Mouse (Mus musculus) heart, embryonic 12.5 days (tissue): Measurements from ENCODE around the gene Cables2. TPM values are rescaled to one million over a fixed set of nuclear protein-coding genes. Genes with fewer than 3 reads are reported as not detected.
A peak's percentile ranks its signal among the peaks of the same experiment; 100 is the strongest.

Experiments
- ATAC-seq: fragments of 200-750 bp; cut with Nextera tagmentation; 2 replicates; pipeline ENCODE4 v1.8.0; 2017; ENCODE audit warnings: moderate TSS enrichment, moderate library complexity; ENCODE audit not compliant: insufficient number of reproducible peaks, low FRiP score
- H3K27ac ChIP-seq: fragments of 300-500 bp; sonication (generic); 2 replicates; pipeline ENCODE4 v1.5.1; 2016; ENCODE audit warnings: mild to moderate bottlenecking, moderate library complexity; ENCODE audit not compliant: poor library complexity, severe bottlenecking
- H3K27me3 ChIP-seq: fragments of 300-500 bp; sonication (generic); replicated peaks from 2 replicates; pipeline ENCODE4 v1.6.1; 2016; ENCODE audit warnings: mild to moderate bottlenecking, moderate library complexity
- H3K36me3 ChIP-seq: fragments of 300-500 bp; sonication (generic); 2 replicates; pipeline ENCODE4 v1.6.1; 2016; ENCODE audit warnings: mild to moderate bottlenecking, moderate library complexity
- H3K4me1 ChIP-seq: fragments of 300-500 bp; sonication (generic); replicated peaks from 2 replicates; pipeline ENCODE4 v1.6.1; 2016; ENCODE audit warnings: mild to moderate bottlenecking
- H3K4me2 ChIP-seq: fragments of 300-500 bp; sonication (generic); 2 replicates; pipeline ENCODE4 v1.6.1; 2016; ENCODE audit warnings: mild to moderate bottlenecking, moderate library complexity
- H3K4me3 ChIP-seq: fragments of 300-500 bp; sonication (generic); 2 replicates; pipeline ENCODE4 v1.5.1; 2016; ENCODE audit warnings: mild to moderate bottlenecking
- H3K9ac ChIP-seq: fragments of 300-500 bp; sonication (generic); 2 replicates; pipeline ENCODE4 v1.6.1; 2016; ENCODE audit warnings: mild to moderate bottlenecking, moderate library complexity
- H3K9me3 ChIP-seq: fragments of 300-500 bp; sonication (generic); replicated peaks from 2 replicates; pipeline ENCODE4 v1.6.1; 2016; ENCODE audit warnings: mild to moderate bottlenecking, moderate library complexity
- WGBS: fragments of 180-500 bp; shearing (Covaris S2); methylation state at CpG from one replicate; pipeline ENCODE4 v1.1.7; 2016; 5-methylcytosine and 5-hydroxymethylcytosine counted together
- polyA plus RNA-seq: library from polyadenylated mRNA; unstranded; fragments of >200 nt; fragmentation: Nextera tagmentation; extraction: Ambion mirVana; gene quantifications from 2 replicates; pipeline ENCODE4 v1.2.1, GENCODE M21; 2016

The Cables2 gene
- polyA plus RNA-seq, 1 experiment from 2014 or later, result 15.8 TPM

- WGBS, result 76% methylated on average over 4 of the region's 4 CpGs
- Histone ChIP-seq H3K36me3 (no peaks in the 10 kb centered on the region), H3K27me3 (no peaks in the 10 kb centered on the region), H3K4me3 (no peak overlapping the region), H3K27ac (peak overlapping the region; percentile 41), H3K4me1 (peaks cover 41% of the 10 kb centered on the region), H3K9ac (no peak overlapping the region), H3K4me2 (no peak overlapping the region), H3K9me3 (no peaks in the 10 kb centered on the region; the same call in 1 of the 2 replicates)
- no peak for ATAC-seq
These were observed 37.5 kb downstream of the Cables2 start for GRCm38 (mm10) chr2:180235788-180236187.

GRCm38 (mm10) chr2:180234980-180235379 is 38.3 kb downstream of the Cables2 start:
- 41% methylated on average over 6 of the region's 6 CpGs for whole genome bisulfite sequencing
- Histone ChIP-seq H3K27me3 (no peaks in the 10 kb centered on the region), H3K9me3 (no peaks in the 10 kb centered on the region; the same call in 1 of the 2 replicates), H3K9ac (no peak overlapping the region), H3K4me3 (no peak overlapping the region), H3K27ac (peak overlapping the region; percentile 80), H3K4me1 (peaks cover 45% of the 10 kb centered on the region), H3K36me3 (no peaks in the 10 kb centered on the region), H3K4me2 (peak overlapping the region; percentile 35)
- ATAC-seq, result peak; percentile 58

- H3K4me3 ChIP-seq, result no peak overlapping the region
- no peaks in the 10 kb centered on the region for H3K27me3 ChIP-seq
- peaks cover 47% of the 10 kb centered on the region for H3K4me1 ChIP-seq
- peak overlapping the region; percentile 80 for H3K27ac ChIP-seq
- no peak for ATAC-seq
- WGBS, result 87% methylated on average over 8 of the region's 8 CpGs
- H3K4me2 ChIP-seq, result no peak overlapping the region
- H3K36me3 ChIP-seq, result no peaks in the 10 kb centered on the region
- H3K9ac ChIP-seq, result no peak overlapping the region
- no peaks in the 10 kb centered on the region; the same call in 1 of the 2 replicates for H3K9me3 ChIP-seq
These were observed 38.9 kb downstream of the Cables2 start for GRCm38 (mm10) chr2:180234353-180234752.

- H3K27ac ChIP-seq, result peak overlapping the region; percentile 37; the same call in 1 of the 2 replicates
- peaks cover 55% of the 10 kb centered on the region for H3K4me1 ChIP-seq
- ATAC-seq, result no peak
These were observed 40.0 kb downstream of the Cables2 start for GRCm38 (mm10) chr2:180233101-180233904.

GRCm38 (mm10) chr2:180230482-180230881 is 42.8 kb downstream of the Cables2 start:
- peaks cover 80% of the 10 kb centered on the region for H3K4me1 ChIP-seq
- 44% methylated on average over 4 of the region's 4 CpGs for WGBS
- 0 out of 2 replicates have a peak, but pooled peaks cover 5% of the 10 kb centered on the region for H3K27me3 ChIP-seq
- H3K9me3 ChIP-seq, result no peaks in the 10 kb centered on the region
- no peak overlapping the region for H3K4me3 ChIP-seq
- H3K36me3 ChIP-seq, result no peaks in the 10 kb centered on the region
- peak overlapping the region; percentile 39; the same call in 1 of the 2 replicates for H3K9ac ChIP-seq
- H3K4me2 ChIP-seq, result no peak overlapping the region
- ATAC-seq, result no peak
- peak overlapping the region; percentile 33; the same call in 1 of the 2 replicates for H3K27ac ChIP-seq

More at GRCm38 (mm10) chr2:180233101-180233904, 40.0 kb downstream of the Cables2 start:
- Histone ChIP-seq H3K4me2 (no peak overlapping the region), H3K9ac (no peak overlapping the region), H3K9me3 (no peaks in the 10 kb centered on the region; the same call in 1 of the 2 replicates), H3K4me3 (no peak overlapping the region), H3K36me3 (no peaks in the 10 kb centered on the region), H3K27me3 (no peaks in the 10 kb centered on the region)
- 56% methylated on average over 7 of the region's 7 CpGs for WGBS

- H3K4me3 ChIP-seq, result no peak overlapping the region
- H3K27ac ChIP-seq, result no peak overlapping the region
- no peaks in the 10 kb centered on the region for H3K36me3 ChIP-seq
- no peak for ATAC-seq
- no peak overlapping the region for H3K9ac ChIP-seq
- peaks cover 81% of the 10 kb centered on the region for H3K4me1 ChIP-seq
- H3K4me2 ChIP-seq, result no peak overlapping the region
- 76% methylated on average over 3 of the region's 3 CpGs for whole genome bisulfite sequencing
- 0 out of 2 replicates have a peak, but pooled peaks cover 5% of the 10 kb centered on the region for H3K27me3 ChIP-seq
- H3K9me3 ChIP-seq, result no peaks in the 10 kb centered on the region
These were observed 44.2 kb downstream of the Cables2 start for GRCm38 (mm10) chr2:180229129-180229528.

- Histone ChIP-seq H3K9ac (0 out of 2 replicates have a peak overlapping the region, but pooled peaks have one; percentile 27), H3K36me3 (no peaks in the 10 kb centered on the region), H3K4me3 (no peak overlapping the region), H3K27me3 (0 out of 2 replicates have a peak, but pooled peaks cover 5% of the 10 kb centered on the region), H3K27ac (0 out of 2 replicates have a peak overlapping the region, but pooled peaks have one; percentile 15), H3K4me2 (no peak overlapping the region), H3K4me1 (peaks cover 77% of the 10 kb centered on the region), H3K9me3 (no peaks in the 10 kb centered on the region)
- WGBS, result 36% methylated on average over 7 of the region's 7 CpGs
- ATAC-seq, result no peak
These were observed 44.7 kb downstream of the Cables2 start for GRCm38 (mm10) chr2:180228592-180228991.

GRCm38 (mm10) chr2:180228060-180228458 is 45.2 kb downstream of the Cables2 start:
- 42% methylated on average over 6 of the region's 6 CpGs for WGBS
- H3K4me1 ChIP-seq, result peaks cover 72% of the 10 kb centered on the region
- no peak for ATAC-seq
- peak overlapping the region; percentile 54 for H3K4me2 ChIP-seq
- no peaks in the 10 kb centered on the region for H3K36me3 ChIP-seq
- no peak overlapping the region for H3K4me3 ChIP-seq
- peak overlapping the region; percentile 15; the same call in 1 of the 2 replicates for H3K27ac ChIP-seq
- no peaks in the 10 kb centered on the region for H3K9me3 ChIP-seq
- H3K27me3 ChIP-seq, result 0 out of 2 replicates have a peak, but pooled peaks cover 5% of the 10 kb centered on the region
- H3K9ac ChIP-seq, result 0 out of 2 replicates have a peak overlapping the region, but pooled peaks have one; percentile 27

- Histone ChIP-seq H3K9me3 (no peaks in the 10 kb centered on the region), H3K4me1 (peaks cover 71% of the 10 kb centered on the region), H3K27me3 (0 out of 2 replicates have a peak, but pooled peaks cover 5% of the 10 kb centered on the region), H3K9ac (peak overlapping the region; percentile 27; the same call in 1 of the 2 replicates), H3K4me3 (peak overlapping the region; percentile 9; the same call in 1 of the 2 replicates), H3K4me2 (peak overlapping the region; percentile 54), H3K36me3 (no peaks in the 10 kb centered on the region), H3K27ac (no peak overlapping the region; the same call in 1 of the 2 replicates)
- 2% methylated on average over 21 of the region's 21 CpGs for WGBS
- peak; percentile 11; the same call in 1 of the 2 replicates for ATAC-seq
These were observed 45.8 kb downstream of the Cables2 start for GRCm38 (mm10) chr2:180227262-180228059.

GRCm38 (mm10) chr2:180225762-180226378 is 47.4 kb downstream of the Cables2 start, which contains the start of gene Lama5:
Gene Lama5, minus strand, starts transcription at chr2:180225859.
- Histone ChIP-seq H3K27me3 (0 out of 2 replicates have a peak, but pooled peaks cover 5% of the 10 kb centered on the region), H3K27ac (0 out of 2 replicates have a peak within 1 kb of the TSS, but pooled peaks have one; percentile 31), H3K9ac (peak within 1 kb of the TSS; percentile 88), H3K4me2 (peak within 1 kb of the TSS; percentile 98), H3K36me3 (no peaks in the 10 kb centered on the region), H3K4me1 (peaks cover 75% of the 10 kb centered on the region), H3K4me3 (peak within 1 kb of the TSS; percentile 75), H3K9me3 (no peaks in the 10 kb centered on the region)
- WGBS, result 1% methylated on average over 34 of the region's 37 CpGs
- peak; percentile 76 for ATAC-seq
